Mouse (Mus musculus) cerebellum, adult 9-11 months (tissue): ENCODE measurements around the gene Dnajc5.
"Not testable (repeated sequence)": the region's sequence is repeated elsewhere in the genome, so short reads cannot be mapped to it uniquely, and the experiment has no call there.

Experiments
- DNase-seq: peaks from one replicate; pipeline ENCODE4 v3.0.0; 2022

The Dnajc5 gene

GRCm38 (mm10) chr2:181520118-181520935, at the start of gene Dnajc5:
Gene Dnajc5, plus strand, starts transcription at chr2:181520485.
- peak; percentile 99 for DNase-seq

GRCm38 (mm10) chr2:181471246-181471645, 49.0 kb upstream of the Dnajc5 start:
- peak; percentile 60 for DNase-seq

- DNase-seq = no peak
Observed at GRCm38 (mm10) chr2:181472256-181472827, 47.9 kb upstream of the Dnajc5 start.

- DNase-seq = no peak
Observed at GRCm38 (mm10) chr2:181483120-181483519, 37.2 kb upstream of the Dnajc5 start.

GRCm38 (mm10) chr2:181483562-181484318, 36.5 kb upstream of the Dnajc5 start:
- DNase-seq = peak; percentile 67

- DNase-seq = peak; percentile 41
Observed at GRCm38 (mm10) chr2:181484456-181485233, 35.6 kb upstream of the Dnajc5 start.

- no peak for DNase-seq
Observed at GRCm38 (mm10) chr2:181485741-181486140, 34.5 kb upstream of the Dnajc5 start.

GRCm38 (mm10) chr2:181487338-181488277, 32.7 kb upstream of the Dnajc5 start:
- DNase-seq = no peak

GRCm38 (mm10) chr2:181491432-181492205, 28.7 kb upstream of the Dnajc5 start:
- DNase-seq = no peak

GRCm38 (mm10) chr2:181492206-181492605, 28.1 kb upstream of the Dnajc5 start:
- DNase-seq = no peak

- DNase-seq = peak; percentile 46
Observed at GRCm38 (mm10) chr2:181493156-181493927, 26.9 kb upstream of the Dnajc5 start, which contains the start of gene Abhd16b. Gene Abhd16b, plus strand, starts transcription at chr2:181493206.

GRCm38 (mm10) chr2:181494266-181494945, 25.9 kb upstream of the Dnajc5 start:
- DNase-seq = peak; percentile 38

- DNase-seq = not testable (repeated sequence)
Observed at GRCm38 (mm10) chr2:181495845-181496244, 24.4 kb upstream of the Dnajc5 start.

GRCm38 (mm10) chr2:181496281-181496680, 24.0 kb upstream of the Dnajc5 start:
- peak; percentile 58 for DNase-seq

- DNase-seq = peak; percentile 96
Observed at GRCm38 (mm10) chr2:181496831-181497547, 23.3 kb upstream of the Dnajc5 start, which contains the start of gene Tpd52l2. Gene Tpd52l2, plus strand, starts transcription at chr2:181497142.

GRCm38 (mm10) chr2:181497548-181497875, 22.8 kb upstream of the Dnajc5 start:
- DNase-seq = peak; percentile 62

- DNase-seq = no peak
Observed at GRCm38 (mm10) chr2:181498644-181499043, 21.6 kb upstream of the Dnajc5 start.

GRCm38 (mm10) chr2:181509191-181509590, 11.1 kb upstream of the Dnajc5 start:
- DNase-seq = no peak

GRCm38 (mm10) chr2:181511231-181511630, 9.1 kb upstream of the Dnajc5 start:
- DNase-seq = no peak
